Mouse (Mus musculus) hindbrain, embryonic 15.5 days (tissue): ENCODE data around the gene Rab15. TPM values are rescaled to one million over a fixed set of nuclear protein-coding genes. Genes with fewer than 3 reads are reported as not detected.

ENCODE experiments used
- ATAC-seq: fragments of 200-750 bp; cut with Nextera tagmentation; 2 replicates; pipeline ENCODE4 v1.8.0; 2017; ENCODE audit warnings: low read depth, moderate number of reproducible peaks, moderate TSS enrichment; ENCODE audit not compliant: low FRiP score
- H3K27ac ChIP-seq: fragments of 300-500 bp; sonication (generic); replicated peaks from 2 replicates; pipeline ENCODE4 v1.5.1; 2015; ENCODE audit warnings: mild to moderate bottlenecking, inconsistent platforms
- H3K27me3 ChIP-seq: fragments of 300-500 bp; sonication (generic); 2 replicates; pipeline ENCODE4 v1.6.1; 2015; ENCODE audit warnings: control low read depth, inconsistent platforms
- H3K36me3 ChIP-seq: fragments of 300-500 bp; sonication (generic); 2 replicates; pipeline ENCODE4 v1.6.1; 2015; ENCODE audit warnings: control low read depth, inconsistent platforms
- H3K4me1 ChIP-seq: fragments of 300-500 bp; sonication (generic); replicated peaks from 2 replicates; pipeline ENCODE4 v1.6.1; 2015; ENCODE audit warnings: control low read depth, inconsistent platforms
- H3K4me2 ChIP-seq: fragments of 300-500 bp; sonication (generic); 2 replicates; pipeline ENCODE4 v1.6.1; 2015; ENCODE audit warnings: moderate library complexity, mild to moderate bottlenecking, inconsistent platforms
- H3K4me3 ChIP-seq: fragments of 300-500 bp; sonication (generic); 2 replicates; pipeline ENCODE4 v1.5.1; 2015; ENCODE audit warnings: mild to moderate bottlenecking, inconsistent platforms
- H3K9ac ChIP-seq: fragments of 300-500 bp; sonication (generic); 2 replicates; pipeline ENCODE4 v1.6.1; 2015; ENCODE audit warnings: inconsistent platforms
- H3K9me3 ChIP-seq: fragments of 300-500 bp; sonication (generic); 2 replicates; pipeline ENCODE4 v1.6.1; 2016; ENCODE audit warnings: control low read depth, inconsistent platforms
- WGBS: fragments of 180-500 bp; shearing (Covaris S2); methylation state at CpG from one replicate; pipeline ENCODE4 v1.1.7; 2015; 5-methylcytosine and 5-hydroxymethylcytosine counted together
- polyA plus RNA-seq: library from polyadenylated mRNA; unstranded; fragments of >200 nt; fragmentation: Nextera tagmentation; extraction: Ambion mirVana; gene quantifications from 2 replicates; pipeline ENCODE4 v1.2.1, GENCODE M21; 2015

Rab15 gene
- polyA plus RNA-seq, 1 experiment from 2014 or later, result 51.8 TPM

- Histone ChIP-seq H3K9ac (no peak overlapping the region), H3K36me3 (no peaks in the 10 kb centered on the region)
- ATAC-seq, result no peak
These were observed 17.4 kb upstream of the Rab15 start for GRCm38 (mm10) chr12:76840081-76840480.

GRCm38 (mm10) chr12:76839298-76839697 is 16.6 kb upstream of the Rab15 start:
- H3K9me3 ChIP-seq, result no peaks in the 10 kb centered on the region
- H3K9ac ChIP-seq, result no peak overlapping the region
- no peaks in the 10 kb centered on the region for H3K36me3 ChIP-seq
- peaks cover 16% of the 10 kb centered on the region for H3K4me1 ChIP-seq
- H3K27ac ChIP-seq, result no peak overlapping the region
- no peak overlapping the region for H3K4me3 ChIP-seq
- no peak overlapping the region for H3K4me2 ChIP-seq
- 93% methylated on average over 4 of the region's 4 CpGs for WGBS
- H3K27me3 ChIP-seq, result 0 out of 2 replicates have a peak, but pooled peaks cover 4% of the 10 kb centered on the region
- ATAC-seq, result no peak

More at GRCm38 (mm10) chr12:76840081-76840480, 17.4 kb upstream of the Rab15 start:
- H3K9me3 ChIP-seq, result no peaks in the 10 kb centered on the region
- H3K27ac ChIP-seq, result no peak overlapping the region
- WGBS, result 75% methylated on average over 6 of the region's 6 CpGs
- H3K4me2 ChIP-seq, result no peak overlapping the region
- no peak overlapping the region for H3K4me3 ChIP-seq
- peaks cover 16% of the 10 kb centered on the region for H3K4me1 ChIP-seq
- H3K27me3 ChIP-seq, result 0 out of 2 replicates have a peak, but pooled peaks cover 4% of the 10 kb centered on the region

GRCm38 (mm10) chr12:76837844-76838650 is 15.3 kb upstream of the Rab15 start:
- no peak; the same call in 1 of the 2 replicates for ATAC-seq
- WGBS, result 14% methylated on average over 21 of the region's 21 CpGs
- peaks cover 16% of the 10 kb centered on the region for H3K4me1 ChIP-seq
- H3K36me3 ChIP-seq, result no peaks in the 10 kb centered on the region
- peak overlapping the region; percentile 82 for H3K4me2 ChIP-seq
- H3K27me3 ChIP-seq, result 0 out of 2 replicates have a peak, but pooled peaks cover 4% of the 10 kb centered on the region
- H3K27ac ChIP-seq, result peak overlapping the region; percentile 92
- peak overlapping the region; percentile 64 for H3K9ac ChIP-seq
- no peaks in the 10 kb centered on the region for H3K9me3 ChIP-seq
- H3K4me3 ChIP-seq, result peak overlapping the region; percentile 85

- H3K9ac ChIP-seq, result peak overlapping the region; percentile 64
- H3K4me3 ChIP-seq, result peak overlapping the region; percentile 85
- WGBS, result under 1% methylated on average over 43 of the region's 43 CpGs
- H3K27me3 ChIP-seq, result 0 out of 2 replicates have a peak, but pooled peaks cover 4% of the 10 kb centered on the region
- H3K27ac ChIP-seq, result peak overlapping the region; percentile 92
- peak overlapping the region; percentile 82 for H3K4me2 ChIP-seq
- H3K36me3 ChIP-seq, result no peaks in the 10 kb centered on the region
- H3K9me3 ChIP-seq, result no peaks in the 10 kb centered on the region
- peaks cover 16% of the 10 kb centered on the region for H3K4me1 ChIP-seq
- ATAC-seq, result peak; percentile 98
These were observed 14.6 kb upstream of the Rab15 start for GRCm38 (mm10) chr12:76837101-76837843.

GRCm38 (mm10) chr12:76832704-76833103 is 10.0 kb upstream of the Rab15 start:
- no peak overlapping the region for H3K9ac ChIP-seq
- WGBS, result 2% methylated on average over 3 of the region's 3 CpGs
- peaks cover 4% of the 10 kb centered on the region; the same call in 1 of the 2 replicates for H3K4me1 ChIP-seq
- H3K27me3 ChIP-seq, result 0 out of 2 replicates have a peak, but pooled peaks cover 4% of the 10 kb centered on the region
- no peak overlapping the region for H3K4me2 ChIP-seq
- H3K36me3 ChIP-seq, result no peaks in the 10 kb centered on the region
- H3K4me3 ChIP-seq, result no peak overlapping the region
- H3K9me3 ChIP-seq, result no peaks in the 10 kb centered on the region
- no peak for ATAC-seq
- H3K27ac ChIP-seq, result no peak overlapping the region

- WGBS, result 55% methylated on average over 4 of the region's 4 CpGs
- no peak for ATAC-seq
- peaks cover 19% of the 10 kb centered on the region for H3K4me1 ChIP-seq
- no peak overlapping the region for H3K27ac ChIP-seq
- no peak overlapping the region for H3K9ac ChIP-seq
- H3K36me3 ChIP-seq, result no peaks in the 10 kb centered on the region
- H3K9me3 ChIP-seq, result no peaks in the 10 kb centered on the region
- no peak overlapping the region for H3K4me2 ChIP-seq
- H3K27me3 ChIP-seq, result peaks cover 7% of the 10 kb centered on the region; the same call in 1 of the 2 replicates
- H3K4me3 ChIP-seq, result no peak overlapping the region
These were observed 2.6 kb upstream of the Rab15 start for GRCm38 (mm10) chr12:76825283-76825682.

GRCm38 (mm10) chr12:76822002-76822650 is 582 bp downstream of the Rab15 start:
- Histone ChIP-seq H3K4me3 (peak overlapping the region; percentile 83), H3K9me3 (no peaks in the 10 kb centered on the region), H3K27ac (peak overlapping the region; percentile 88), H3K9ac (peak overlapping the region; percentile 89), H3K27me3 (peaks cover 7% of the 10 kb centered on the region; the same call in 1 of the 2 replicates), H3K4me1 (peaks cover 46% of the 10 kb centered on the region), H3K36me3 (no peaks in the 10 kb centered on the region), H3K4me2 (peak overlapping the region; percentile 80)
- under 1% methylated on average over 51 of the region's 66 CpGs for WGBS
- peak; percentile 78 for ATAC-seq

- 58% methylated on average over 4 of the region's 4 CpGs for WGBS
- Histone ChIP-seq H3K9ac (0 out of 2 replicates have a peak overlapping the region, but pooled peaks have one; percentile 89), H3K4me1 (peaks cover 47% of the 10 kb centered on the region), H3K27me3 (peaks cover 7% of the 10 kb centered on the region; the same call in 1 of the 2 replicates), H3K9me3 (no peaks in the 10 kb centered on the region), H3K4me2 (peak overlapping the region; percentile 80), H3K36me3 (no peaks in the 10 kb centered on the region), H3K27ac (0 out of 2 replicates have a peak overlapping the region, but pooled peaks have one; percentile 88), H3K4me3 (peak overlapping the region; percentile 83)
- ATAC-seq, result no peak
These were observed 2.1 kb downstream of the Rab15 start for GRCm38 (mm10) chr12:76820615-76821014.

GRCm38 (mm10) chr12:76819816-76820215 is 2.9 kb downstream of the Rab15 start:
- Histone ChIP-seq H3K36me3 (no peaks in the 10 kb centered on the region), H3K27ac (0 out of 2 replicates have a peak overlapping the region, but pooled peaks have one; percentile 17), H3K4me1 (peaks cover 47% of the 10 kb centered on the region), H3K27me3 (peaks cover 6% of the 10 kb centered on the region; the same call in 1 of the 2 replicates), H3K9ac (no peak overlapping the region), H3K9me3 (no peaks in the 10 kb centered on the region), H3K4me2 (peak overlapping the region; percentile 80), H3K4me3 (no peak overlapping the region)
- ATAC-seq, result no peak
- 50% methylated on average over 6 of the region's 6 CpGs for WGBS

- 89% methylated on average over 9 of the region's 9 CpGs for WGBS
- H3K36me3 ChIP-seq, result no peaks in the 10 kb centered on the region
- H3K4me3 ChIP-seq, result no peak overlapping the region
- no peaks in the 10 kb centered on the region for H3K9me3 ChIP-seq
- no peak overlapping the region for H3K9ac ChIP-seq
- H3K4me2 ChIP-seq, result no peak overlapping the region
- peaks cover 47% of the 10 kb centered on the region for H3K4me1 ChIP-seq
- no peak overlapping the region for H3K27ac ChIP-seq
- peaks cover 2% of the 10 kb centered on the region; the same call in 1 of the 2 replicates for H3K27me3 ChIP-seq
- no peak for ATAC-seq
These were observed 3.8 kb downstream of the Rab15 start for GRCm38 (mm10) chr12:76818908-76819307.

- no peak overlapping the region for H3K4me2 ChIP-seq
- 66% methylated on average over 4 of the region's 4 CpGs for WGBS
- H3K9me3 ChIP-seq, result no peaks in the 10 kb centered on the region
- peaks cover 47% of the 10 kb centered on the region for H3K4me1 ChIP-seq
- no peak overlapping the region for H3K4me3 ChIP-seq
- H3K9ac ChIP-seq, result no peak overlapping the region
- H3K36me3 ChIP-seq, result no peaks in the 10 kb centered on the region
- ATAC-seq, result no peak
- no peaks in the 10 kb centered on the region for H3K27me3 ChIP-seq
- no peak overlapping the region for H3K27ac ChIP-seq
These were observed 4.6 kb downstream of the Rab15 start for GRCm38 (mm10) chr12:76818120-76818519.
